Mouse (Mus musculus) liver, embryonic 14.5 days (tissue): ENCODE measurements around the gene Rhoa. TPM values are rescaled to one million over a fixed set of nuclear protein-coding genes. Genes with fewer than 3 reads are reported as not detected.
"Not testable (repeated sequence)": the region's sequence is repeated elsewhere in the genome, so short reads cannot be mapped to it uniquely, and the experiment has no call there.

Experiments used
- ATAC-seq: fragments of 200-750 bp; cut with Nextera tagmentation; 2 replicates; pipeline ENCODE4 v1.8.0; 2017; ENCODE audit warnings: moderate number of reproducible peaks, mild to moderate bottlenecking, moderate library complexity; ENCODE audit not compliant: insufficient read depth
- DNase-seq, 3 experiments: peaks; one replicate each; pipeline ENCODE4 v3.0.0-alpha.2; 2012 to 2013; ENCODE audit warnings: low read depth in 3 of 3, low spot score in 3 of 3
- H3K27ac ChIP-seq: fragments of 300-500 bp; sonication (generic); 2 replicates; pipeline ENCODE4 v1.5.1; 2014; ENCODE audit warnings: moderate library complexity, mild to moderate bottlenecking, control low read depth, inconsistent platforms
- H3K27me3 ChIP-seq: fragments of 300-500 bp; sonication (generic); 2 replicates; pipeline ENCODE4 v1.6.1; 2014; ENCODE audit warnings: mild to moderate bottlenecking, low read length, moderate library complexity; ENCODE audit not compliant: control insufficient read depth, insufficient read depth
- H3K36me3 ChIP-seq: fragments of 300-500 bp; sonication (generic); replicated peaks from 2 replicates; pipeline ENCODE4 v1.6.1; 2014; ENCODE audit warnings: low read depth; ENCODE audit not compliant: control insufficient read depth, insufficient read depth
- H3K4me1 ChIP-seq, 2 experiments: fragments of 200-500 bp in 1 of 2; fragments of 300-500 bp in 1 of 2; sonication (generic) in 1 of 2; replicated peaks; 2 replicates each; pipeline ENCODE4 v1.6.1; 2012 to 2014; ENCODE audit warnings: antibody characterized with exemption in 1 of 2, inconsistent platforms in 1 of 2, low read length in 1 of 2; ENCODE audit not compliant: control insufficient read depth in 2 of 2, insufficient read depth in 2 of 2
- H3K4me2 ChIP-seq: fragments of 300-500 bp; sonication (generic); 2 replicates; pipeline ENCODE4 v1.6.1; 2014; ENCODE audit warnings: low read depth, mild to moderate bottlenecking, control low read depth, moderate library complexity
- H3K4me3 ChIP-seq, 2 experiments: fragments of 200-500 bp in 1 of 2; fragments of 300-500 bp in 1 of 2; sonication (generic) in 1 of 2; 2 replicates each; pipeline ENCODE4 v1.5.1; 2012 to 2014; ENCODE audit warnings: low read depth in 2 of 2, low read length in 2 of 2, mild to moderate bottlenecking in 2 of 2, control low read depth in 1 of 2, inconsistent platforms in 1 of 2, moderate library complexity in 1 of 2; ENCODE audit not compliant: insufficient read depth in 1 of 2
- H3K9ac ChIP-seq: fragments of 300-500 bp; sonication (generic); replicated peaks from 2 replicates; pipeline ENCODE4 v1.6.1; 2014; ENCODE audit warnings: mild to moderate bottlenecking, control low read depth, moderate library complexity
- H3K9me3 ChIP-seq: fragments of 300-500 bp; sonication (generic); 2 replicates; pipeline ENCODE4 v1.6.1; 2016; ENCODE audit warnings: low read length, mixed read lengths; ENCODE audit not compliant: control insufficient read depth
- CTCF ChIP-seq: IDR thresholded peaks from 2 replicates; pipeline ENCODE4 v1.5.1; 2016; ENCODE audit warnings: antibody characterized with exemption, low read depth, control low read depth
- EP300 ChIP-seq: IDR thresholded peaks from 2 replicates; pipeline ENCODE4 v1.6.1; 2016; ENCODE audit warnings: antibody characterized with exemption, low read depth
- WGBS: fragments of 180-500 bp; shearing (Covaris S2); extraction: QIAGEN DNeasy Blood & Tissue Kit; methylation state at CpG from one replicate; pipeline ENCODE4 v1.1.7; 2014; ENCODE audit not compliant: insufficient replicate concordance; 5-methylcytosine and 5-hydroxymethylcytosine counted together
- polyA plus RNA-seq, 2 experiments: library from polyadenylated mRNA; depleted of rRNA in 1 of 2; stranded (reverse) in 1 of 2; unstranded in 1 of 2; fragments of >200 nt; fragmentation: Nextera tagmentation in 1 of 2; extraction: Ambion mirVana in 1 of 2; gene quantifications; 2 replicates each; pipeline versions ENCODE4 v1.2.1 to v1.2.3; 2012 to 2014

Gene Rhoa
- polyA plus RNA-seq, 2 experiments = 76.4 to 130 TPM

DNA sequence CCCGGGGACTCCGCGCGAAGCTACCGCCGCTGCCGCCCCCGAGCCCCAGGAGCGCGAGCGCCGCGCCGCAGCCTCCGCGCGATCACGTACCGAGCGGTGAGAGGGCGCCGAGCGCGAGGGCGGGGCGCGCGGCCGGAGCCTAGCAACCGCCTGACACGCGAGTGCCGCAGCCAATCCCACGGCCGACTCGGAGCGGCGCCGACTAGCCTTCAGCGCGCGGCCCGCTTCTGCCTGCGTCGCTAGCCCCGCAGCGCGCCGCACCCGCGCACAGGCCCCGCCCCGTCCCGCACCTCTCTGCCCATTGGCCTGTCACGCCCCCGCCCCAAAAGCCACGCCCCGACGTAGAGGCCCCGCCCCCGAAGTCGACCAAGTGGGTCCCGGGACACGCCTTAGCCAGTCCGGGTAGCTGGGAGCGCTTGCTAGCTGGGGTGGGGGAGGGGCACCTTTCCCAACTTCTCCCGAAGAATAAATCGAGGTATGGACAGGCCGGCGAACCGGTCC is 42.2 kb upstream of the Rhoa start, which contains the start of gene Dag1:
Dag1 (minus strand) TSS at position 269 of the 501 bp plus-strand sequence.
- no peak for TF ChIP-seq CTCF
- TF ChIP-seq EP300 = no peak
- WGBS = under 1% methylated on average over 68 of the region's 71 CpGs
- Histone ChIP-seq H3K27ac (peak within 1 kb of the TSS; percentile 66), H3K4me3 (peak within 1 kb of the TSS; percentile 65 to 93), H3K9ac (peak within 1 kb of the TSS; percentile 86), H3K36me3 (no peaks in the 10 kb centered on the region), H3K4me1 (peaks cover 14 to 18% of the 10 kb centered on the region in 2 experiments), H3K4me2 (peak within 1 kb of the TSS; percentile 87), H3K9me3 (no peaks in the 10 kb centered on the region), H3K27me3 (no peaks in the 10 kb centered on the region)
- DNase-seq (peak; percentile 87 to 90 (median 89)), ATAC-seq (peak; percentile 94)

DNA sequence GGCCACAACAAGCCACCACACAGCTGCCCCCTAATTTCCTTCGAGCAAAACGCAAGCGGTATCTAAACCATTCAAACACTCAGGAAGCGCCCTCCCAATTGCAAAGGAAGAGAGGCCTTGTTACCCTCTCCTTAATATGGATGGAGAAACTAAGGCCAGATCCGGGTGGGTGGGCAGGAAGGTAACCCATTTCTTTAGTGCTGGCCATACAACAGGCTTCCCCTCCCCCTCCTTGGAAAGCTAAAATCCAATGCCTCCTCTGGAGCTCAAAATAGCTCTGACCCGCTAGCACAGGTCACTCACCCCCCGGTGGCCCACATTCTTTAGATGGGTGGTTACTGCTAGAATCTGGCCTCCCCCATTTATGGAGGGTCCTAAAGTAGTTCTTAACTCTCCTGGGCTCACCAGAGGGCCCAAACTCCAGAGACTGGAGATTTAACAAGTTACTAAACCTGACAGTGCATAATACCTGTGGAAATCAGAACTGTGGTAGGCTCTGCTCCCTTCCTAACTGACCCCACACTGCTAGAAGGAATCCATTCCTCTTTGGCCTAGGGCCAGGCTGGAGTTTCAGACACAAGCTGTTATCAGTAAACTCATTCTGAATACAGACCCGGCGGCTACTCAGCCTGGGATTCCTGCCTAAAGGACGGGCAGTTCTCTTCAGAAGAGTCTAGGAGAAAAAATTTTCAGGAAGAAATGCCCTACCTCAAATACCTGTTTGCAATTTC is 41.6 kb upstream of the Rhoa start:
- 17% methylated on average over 10 of the region's 10 CpGs for WGBS
- peak overlapping the region; percentile 87 for H3K4me2 ChIP-seq
- H3K36me3 ChIP-seq = no peaks in the 10 kb centered on the region
- ATAC-seq (peak; percentile 4; the same call in 1 of the 2 replicates), DNase-seq (no peak)
- no peaks in the 10 kb centered on the region for H3K27me3 ChIP-seq
- TF ChIP-seq CTCF = no peak
- TF ChIP-seq EP300 = no peak
- peak overlapping the region; percentile 42 for H3K9ac ChIP-seq
- no peaks in the 10 kb centered on the region for H3K9me3 ChIP-seq
- H3K4me3 ChIP-seq = peak overlapping the region; percentile 50 to 93
- peaks cover 14 to 18% of the 10 kb centered on the region in 2 experiments for H3K4me1 ChIP-seq
- H3K27ac ChIP-seq = peak overlapping the region; percentile 62

GRCm38 (mm10) chr9:108266261-108266935 is 39.5 kb upstream of the Rhoa start:
- Histone ChIP-seq H3K9me3 (no peaks in the 10 kb centered on the region), H3K9ac (no peak overlapping the region), H3K27me3 (no peaks in the 10 kb centered on the region), H3K4me3 (no peak overlapping the region), H3K27ac (no peak overlapping the region), H3K4me1 (peaks cover 14 to 18% of the 10 kb centered on the region in 2 experiments), H3K4me2 (no peak overlapping the region), H3K36me3 (no peaks in the 10 kb centered on the region)
- ATAC-seq = no peak
- no peak for DNase-seq
- 42% methylated on average over 10 of the region's 10 CpGs for WGBS
- TF ChIP-seq CTCF (no peak), EP300 (no peak)

GRCm38 (mm10) chr9:108267691-108268090 is 38.2 kb upstream of the Rhoa start:
- H3K9me3 ChIP-seq = no peaks in the 10 kb centered on the region
- no peaks in the 10 kb centered on the region for H3K27me3 ChIP-seq
- no peak for TF ChIP-seq EP300
- no peak for TF ChIP-seq CTCF
- 62% methylated on average over 7 of the region's 7 CpGs for WGBS
- H3K27ac ChIP-seq = no peak overlapping the region
- H3K9ac ChIP-seq = no peak overlapping the region
- H3K36me3 ChIP-seq = no peaks in the 10 kb centered on the region
- H3K4me2 ChIP-seq = no peak overlapping the region
- ATAC-seq (no peak), DNase-seq (no peak)
- peaks cover 7 to 12% of the 10 kb centered on the region in 2 experiments for H3K4me1 ChIP-seq
- no peak overlapping the region for H3K4me3 ChIP-seq

GRCm38 (mm10) chr9:108268701-108269100 is 37.2 kb upstream of the Rhoa start:
- 52% methylated on average over 6 of the region's 7 CpGs for WGBS
- H3K27ac ChIP-seq, ATAC-seq: not testable (repeated sequence)

More at GRCm38 (mm10) chr9:108268701-108269100, 37.2 kb upstream of the Rhoa start:
- not testable (repeated sequence) for H3K36me3 ChIP-seq, H3K9ac ChIP-seq, DNase-seq, H3K4me2 ChIP-seq, H3K27me3 ChIP-seq, H3K9me3 ChIP-seq, H3K4me3 ChIP-seq
- peaks cover 5 to 12% of the 10 kb centered on the region in 2 experiments for H3K4me1 ChIP-seq
